Mouse (Mus musculus): ENCODE measurements at regions not wholly inside any gene's neighbourhood (a gene's known extent, or its start where the extent isn't known, plus 50 kb on each side); places are given as distances from the start of the nearest gene placed in this dataset.

GRCm38 (mm10) chr13:110570386-110570785 lies 175.5 kb downstream of the Plk2 start:
- Histone ChIP-seq H3K4me3 (ENCODE audit: control insufficient read depth in 1 of 2, insufficient read depth in 1 of 2, low read depth in 2 of 2, low read length in 2 of 2) (no peak overlapping the region), H3K4me1 (ENCODE audit: control insufficient read depth in 1 of 2, insufficient read depth in 2 of 2, low read length in 2 of 2) (no peaks in the 10 kb centered on the region)

GRCm38 (mm10) chr13:110573360-110574065 lies 178.7 kb downstream of the Plk2 start:
- Histone ChIP-seq H3K27me3 (ENCODE audit: control insufficient read depth in 1 of 2, insufficient read depth in 2 of 2, low read length in 2 of 2) (no peaks in the 10 kb centered on the region), H3K27ac (ENCODE audit: control insufficient read depth, low read depth, low read length) (no peak overlapping the region), H3K9me3 (replicated peaks; ENCODE audit: insufficient read depth, low read length) (no peaks in the 10 kb centered on the region), H3K4me1 (ENCODE audit: control insufficient read depth in 1 of 2, insufficient read depth in 2 of 2, low read length in 2 of 2) (no peaks in the 10 kb centered on the region), H3K9ac (ENCODE audit: control insufficient read depth, low read depth, low read length, poor library complexity, severe bottlenecking) (no peak overlapping the region), H3K79me2 (ENCODE audit: control insufficient read depth, insufficient read depth, low read length, poor library complexity) (no peaks in the 10 kb centered on the region), H3K36me3 (ENCODE audit: control insufficient read depth in 1 of 2, insufficient read depth in 2 of 2, low read length in 2 of 2) (no peaks in the 10 kb centered on the region), H3K4me3 (ENCODE audit: control insufficient read depth in 1 of 2, insufficient read depth in 1 of 2, low read depth in 2 of 2, low read length in 2 of 2) (no peak overlapping the region)
- TF ChIP-seq CTCF (IDR thresholded peaks at IDR 0.05 in 2 of 3, conservative IDR thresholded peaks at IDR 0.05 in 1 of 3; ENCODE audit: control insufficient read depth in 1 of 3, insufficient read depth in 1 of 3, low read depth in 2 of 3, low read length in 3 of 3, poor library complexity in 1 of 3, severe bottlenecking in 1 of 3) (no peak), POLR2AphosphoS2 (IDR thresholded peaks at IDR 0.05; ENCODE audit: low read length) (no peak)
- DNase-seq (ENCODE audit: low read depth, low spot score), result no peak

More at GRCm38 (mm10) chr13:110570386-110570785, 175.5 kb downstream of the Plk2 start:
- no peak for DNase-seq (ENCODE audit: low read depth, low spot score)
- H3K36me3 ChIP-seq (ENCODE audit: control insufficient read depth in 1 of 2, insufficient read depth in 2 of 2, low read length in 2 of 2), result no peaks in the 10 kb centered on the region
- no peaks in the 10 kb centered on the region for H3K79me2 ChIP-seq (ENCODE audit: control insufficient read depth, insufficient read depth, low read length, poor library complexity)
- TF ChIP-seq ELF1 (IDR thresholded peaks at IDR 0.05; ENCODE audit: low read depth, low read length), result no peak
- no peak for TF ChIP-seq SIN3A (IDR thresholded peaks at IDR 0.05; ENCODE audit: low read length)
- no peak for TF ChIP-seq CTCF (IDR thresholded peaks at IDR 0.05 in 2 of 3, conservative IDR thresholded peaks at IDR 0.05 in 1 of 3; ENCODE audit: control insufficient read depth in 1 of 3, insufficient read depth in 1 of 3, low read depth in 2 of 3, low read length in 3 of 3, poor library complexity in 1 of 3, severe bottlenecking in 1 of 3)
- TF ChIP-seq MXI1 (IDR thresholded peaks at IDR 0.05; ENCODE audit: low read depth, low read length), result no peak
- no peak for TF ChIP-seq TAL1 (IDR thresholded peaks at IDR 0.05; ENCODE audit: low read length)
- TF ChIP-seq GATA1 (IDR thresholded peaks at IDR 0.05; ENCODE audit: low read depth, low read length), result no peak
- TF ChIP-seq ZNF384 (IDR thresholded peaks at IDR 0.05; ENCODE audit: low read depth, low read length), result no peak
- TF ChIP-seq MYB (IDR thresholded peaks at IDR 0.05; ENCODE audit: low read depth, low read length), result no peak
- TF ChIP-seq GABPA (IDR thresholded peaks at IDR 0.05; ENCODE audit: low read depth, low read length), result no peak
- no peak for TF ChIP-seq SMC3 (IDR thresholded peaks at IDR 0.05; ENCODE audit: low read depth, low read length)
- TF ChIP-seq USF1 (IDR thresholded peaks at IDR 0.05; ENCODE audit: low read depth, low read length), result no peak
- TF ChIP-seq MEF2A (IDR thresholded peaks at IDR 0.05; ENCODE audit: extremely low read depth, insufficient replicate concordance, low read depth, low read length, poor library complexity, severe bottlenecking), result no peak
- no peak for TF ChIP-seq ZKSCAN1 (IDR thresholded peaks at IDR 0.05; ENCODE audit: low read depth, low read length)
- no peak for TF ChIP-seq MAZ (IDR thresholded peaks at IDR 0.05; ENCODE audit: low read depth, low read length)
- TF ChIP-seq MYC (IDR thresholded peaks at IDR 0.05; ENCODE audit: low read depth, low read length), result no peak
- no peaks in the 10 kb centered on the region for H3K27me3 ChIP-seq (ENCODE audit: control insufficient read depth in 1 of 2, insufficient read depth in 2 of 2, low read length in 2 of 2)
- no peaks in the 10 kb centered on the region for H3K9me3 ChIP-seq (replicated peaks; ENCODE audit: insufficient read depth, low read length)
- H3K27ac ChIP-seq (ENCODE audit: control insufficient read depth, low read depth, low read length), result no peak overlapping the region
- H3K9ac ChIP-seq (ENCODE audit: control insufficient read depth, low read depth, low read length, poor library complexity, severe bottlenecking), result no peak overlapping the region
